Mouse (Mus musculus) neural tube, embryonic 14.5 days (tissue): Measurements from ENCODE around the gene Laptm5. TPM values are rescaled to one million over a fixed set of nuclear protein-coding genes. Genes with fewer than 3 reads are reported as not detected.
A peak's percentile ranks its signal among the peaks of the same experiment; 100 is the strongest.

ENCODE experiments used
- ATAC-seq: fragments of 200-750 bp; cut with Nextera tagmentation; 2 replicates; pipeline ENCODE4 v1.8.0; 2017; ENCODE audit warnings: low read depth, mild to moderate bottlenecking, moderate TSS enrichment, moderate library complexity
- H3K27ac ChIP-seq: fragments of 300-500 bp; sonication (generic); 2 replicates; pipeline ENCODE4 v1.5.1; 2014; ENCODE audit warnings: low read depth, mild to moderate bottlenecking, control low read depth, low read length, moderate library complexity, mixed read lengths
- H3K27me3 ChIP-seq: fragments of 300-500 bp; sonication (generic); 2 replicates; pipeline ENCODE4 v1.6.1; 2014; ENCODE audit warnings: low read length; ENCODE audit not compliant: control insufficient read depth, insufficient read depth
- H3K36me3 ChIP-seq: fragments of 300-500 bp; sonication (generic); 2 replicates; pipeline ENCODE4 v1.6.1; 2014; ENCODE audit warnings: low read length, mixed read lengths; ENCODE audit not compliant: control insufficient read depth, insufficient read depth
- H3K4me1 ChIP-seq: fragments of 300-500 bp; sonication (generic); 2 replicates; pipeline ENCODE4 v1.6.1; 2014; ENCODE audit warnings: low read length; ENCODE audit not compliant: control insufficient read depth, insufficient read depth
- H3K4me2 ChIP-seq: fragments of 300-500 bp; sonication (generic); 2 replicates; pipeline ENCODE4 v1.6.1; 2014; ENCODE audit warnings: mild to moderate bottlenecking, low read depth, low read length, control low read depth
- H3K4me3 ChIP-seq: fragments of 300-500 bp; sonication (generic); 2 replicates; pipeline ENCODE4 v1.5.1; 2014; ENCODE audit warnings: low read depth, low read length, control low read depth, mixed read lengths
- H3K9ac ChIP-seq: fragments of 300-500 bp; sonication (generic); replicated peaks from 2 replicates; pipeline ENCODE4 v1.6.1; 2014; ENCODE audit warnings: low read depth, mild to moderate bottlenecking, control low read depth, low read length, mixed read lengths
- H3K9me3 ChIP-seq: fragments of 300-500 bp; sonication (generic); 2 replicates; pipeline ENCODE4 v1.6.1; 2016; ENCODE audit warnings: low read length; ENCODE audit not compliant: control insufficient read depth
- WGBS: fragments of 180-500 bp; shearing (Covaris S2); extraction: QIAGEN DNeasy Blood & Tissue Kit; methylation state at CpG from one replicate; pipeline ENCODE4 v1.1.7; 2014; 5-methylcytosine and 5-hydroxymethylcytosine counted together
- polyA plus RNA-seq: library from polyadenylated mRNA; unstranded; fragments of >200 nt; fragmentation: Nextera tagmentation; extraction: Ambion mirVana; gene quantifications from 2 replicates; pipeline ENCODE4 v1.2.1, GENCODE M21; 2014

The Laptm5 gene
- polyA plus RNA-seq, 1 experiment from 2014 or later = 21.2 TPM

DNA sequence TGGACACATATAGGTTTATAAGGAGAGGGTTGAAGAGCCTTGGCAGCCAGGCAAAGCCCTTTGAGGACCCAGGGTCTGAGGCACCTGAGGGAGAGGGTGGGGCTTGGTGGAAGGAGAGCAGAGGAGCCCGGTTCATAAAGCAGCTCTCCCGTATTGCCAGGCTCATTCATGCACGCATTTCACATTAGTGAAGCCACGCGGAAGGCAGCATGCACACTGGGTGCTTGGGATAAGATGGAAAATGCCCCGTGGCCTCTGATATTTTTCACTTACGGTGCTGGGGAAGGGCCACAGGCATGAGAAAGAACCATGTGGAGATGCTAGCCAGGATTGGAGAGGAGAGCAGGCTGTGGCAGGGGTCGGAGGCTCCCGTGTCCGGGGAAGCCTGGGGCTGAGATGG lies 44.2 kb downstream of the Laptm5 start:
- Histone ChIP-seq H3K4me1 (no peaks in the 10 kb centered on the region), H3K4me3 (no peak overlapping the region), H3K4me2 (no peak overlapping the region), H3K9me3 (no peaks in the 10 kb centered on the region), H3K9ac (no peak overlapping the region), H3K27me3 (no peaks in the 10 kb centered on the region), H3K36me3 (no peaks in the 10 kb centered on the region), H3K27ac (no peak overlapping the region)
- no peak for ATAC-seq
- 62% methylated on average over 10 of the region's 10 CpGs for WGBS

DNA sequence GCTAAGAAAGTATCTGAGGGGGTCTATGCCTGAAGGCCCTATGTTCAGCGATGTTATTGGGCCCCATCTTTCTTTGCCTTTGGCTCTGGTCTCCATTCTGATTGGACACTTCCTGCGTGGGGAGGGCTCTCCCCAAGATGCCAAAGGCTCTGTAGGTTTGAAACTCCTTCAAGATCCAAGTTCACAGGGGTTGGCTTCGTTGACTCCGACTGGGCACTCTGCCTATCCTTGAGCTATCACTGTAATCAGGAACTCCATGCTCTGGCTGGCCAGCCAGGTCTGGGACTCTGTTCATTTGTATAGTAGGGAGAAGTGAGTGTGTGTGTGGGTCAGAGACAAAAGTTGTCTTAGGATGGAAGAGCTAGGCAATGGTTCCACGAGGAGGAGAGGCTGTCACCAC lies 45.9 kb downstream of the Laptm5 start:
- Histone ChIP-seq H3K4me1 (no peaks in the 10 kb centered on the region), H3K9me3 (no peaks in the 10 kb centered on the region), H3K36me3 (no peaks in the 10 kb centered on the region), H3K4me2 (no peak overlapping the region), H3K4me3 (no peak overlapping the region), H3K27me3 (no peaks in the 10 kb centered on the region), H3K27ac (no peak overlapping the region), H3K9ac (no peak overlapping the region)
- no peak for ATAC-seq
- WGBS = 72% methylated on average over 5 of the region's 5 CpGs

DNA sequence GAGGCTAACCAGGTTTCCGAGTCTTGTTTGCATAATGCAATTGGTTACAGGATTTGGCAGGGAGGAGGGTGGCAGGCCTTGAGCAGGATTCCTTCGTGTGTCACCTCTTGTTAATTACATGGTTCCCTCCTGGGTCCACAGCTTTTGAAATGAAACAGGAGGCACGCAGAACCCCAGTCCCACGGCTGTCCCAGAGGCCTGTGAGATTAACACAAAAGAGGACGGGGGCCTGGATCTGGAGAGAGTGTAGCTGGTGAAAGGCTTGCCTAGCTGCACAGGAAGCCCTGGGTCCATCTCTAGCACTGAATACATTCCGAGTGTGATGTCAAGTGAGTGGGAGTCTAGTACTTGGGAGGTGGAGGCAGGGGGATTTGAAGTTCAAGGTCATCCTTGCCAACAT lies 46.8 kb downstream of the Laptm5 start:
- no peak overlapping the region for H3K4me2 ChIP-seq
- H3K4me3 ChIP-seq = no peak overlapping the region
- no peak overlapping the region for H3K9ac ChIP-seq
- no peaks in the 10 kb centered on the region for H3K36me3 ChIP-seq
- WGBS = 66% methylated on average over 6 of the region's 6 CpGs
- ATAC-seq = no peak
- no peaks in the 10 kb centered on the region for H3K4me1 ChIP-seq
- H3K27me3 ChIP-seq = no peaks in the 10 kb centered on the region
- H3K9me3 ChIP-seq = no peaks in the 10 kb centered on the region
- H3K27ac ChIP-seq = no peak overlapping the region

DNA sequence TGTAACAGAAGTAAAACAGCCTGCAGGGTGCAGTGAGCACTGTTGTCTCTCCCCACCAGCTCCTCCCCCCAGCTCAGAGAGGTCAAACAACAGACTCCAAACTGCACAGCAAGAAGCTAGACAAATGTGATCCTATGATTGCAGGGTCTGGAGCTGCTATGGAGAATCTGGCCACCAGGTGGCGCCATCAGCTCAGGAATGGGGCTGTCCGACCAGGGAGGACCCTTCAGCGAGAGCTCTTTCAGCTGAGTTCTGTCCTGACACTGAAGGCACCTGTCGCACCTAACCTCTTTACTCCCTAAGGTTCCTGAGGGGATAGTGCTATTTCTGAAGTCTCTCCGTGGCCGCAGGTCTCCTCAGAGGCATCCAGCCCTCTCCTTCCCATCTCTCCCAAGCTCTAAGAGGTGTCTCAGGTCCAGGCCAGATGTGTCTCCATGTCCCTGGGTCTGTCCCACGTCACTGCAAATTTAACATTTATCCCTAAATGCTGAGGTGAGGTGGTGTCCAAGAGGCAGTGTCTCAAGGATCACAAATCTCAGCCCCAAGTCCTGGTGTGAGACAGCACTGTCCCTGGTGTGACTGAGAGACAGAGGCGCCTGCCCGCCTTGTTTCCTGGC lies 47.3 kb downstream of the Laptm5 start:
- H3K4me3 ChIP-seq = no peak overlapping the region
- H3K27me3 ChIP-seq = no peaks in the 10 kb centered on the region
- H3K9me3 ChIP-seq = no peaks in the 10 kb centered on the region
- no peaks in the 10 kb centered on the region for H3K4me1 ChIP-seq
- ATAC-seq = peak; percentile 74; the same call in 1 of the 2 replicates
- H3K9ac ChIP-seq = no peak overlapping the region
- no peaks in the 10 kb centered on the region for H3K36me3 ChIP-seq
- 32% methylated on average over 9 of the region's 9 CpGs for WGBS
- H3K4me2 ChIP-seq = no peak overlapping the region
- H3K27ac ChIP-seq = no peak overlapping the region

DNA sequence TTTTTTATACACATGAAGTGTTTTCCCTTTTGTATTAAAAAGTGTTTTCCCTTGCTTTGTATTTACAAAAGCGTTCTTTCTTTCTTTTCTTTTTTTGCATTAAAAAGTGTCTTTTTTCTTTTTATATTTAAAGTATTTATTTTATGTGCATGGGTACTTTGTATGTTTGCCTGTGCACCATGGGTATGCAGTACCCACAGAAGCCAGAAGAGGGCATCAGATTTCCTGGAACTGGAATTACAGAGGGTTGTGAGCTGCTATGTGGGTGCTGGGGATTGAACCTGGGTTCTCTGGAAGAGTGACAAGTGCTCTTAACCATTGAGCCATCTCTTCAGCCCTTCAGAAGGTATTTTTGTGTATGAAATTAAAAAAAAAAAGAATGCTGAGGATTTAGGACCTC lies 58.4 kb downstream of the Laptm5 start:
- Histone ChIP-seq H3K4me3 (no peak overlapping the region), H3K27ac (no peak overlapping the region), H3K27me3 (0 out of 2 replicates have a peak, but pooled peaks cover 3% of the 10 kb centered on the region), H3K4me1 (no peaks in the 10 kb centered on the region), H3K4me2 (no peak overlapping the region), H3K9me3 (no peaks in the 10 kb centered on the region), H3K36me3 (no peaks in the 10 kb centered on the region), H3K9ac (no peak overlapping the region)
- 97% methylated on average over 1 of the region's 1 CpGs for WGBS
- no peak for ATAC-seq

DNA sequence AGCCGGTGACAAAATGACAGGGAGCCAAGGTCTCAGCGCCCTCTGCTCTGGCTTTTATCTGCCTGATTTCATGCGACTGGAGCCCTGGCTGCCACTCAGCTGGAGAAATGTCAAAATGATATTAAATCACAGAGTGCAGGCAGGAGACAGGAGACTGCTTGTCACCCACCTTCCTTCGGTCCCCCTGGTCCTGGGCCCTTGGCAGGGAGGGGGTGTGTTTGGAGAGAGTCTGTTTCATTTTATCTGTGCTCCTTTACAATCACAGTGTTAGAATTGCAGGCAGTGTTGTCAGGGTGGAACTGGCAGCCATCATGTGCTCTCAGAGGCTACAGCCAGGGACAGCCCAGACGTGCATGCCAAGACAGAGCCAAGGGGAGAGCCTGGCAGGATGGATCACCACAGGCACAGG lies 59.5 kb downstream of the Laptm5 start:
- no peaks in the 10 kb centered on the region for H3K36me3 ChIP-seq
- no peak overlapping the region for H3K4me2 ChIP-seq
- no peaks in the 10 kb centered on the region for H3K27me3 ChIP-seq
- no peaks in the 10 kb centered on the region for H3K4me1 ChIP-seq
- no peak overlapping the region; the same call in 1 of the 2 replicates for H3K27ac ChIP-seq
- 67% methylated on average over 5 of the region's 5 CpGs for WGBS
- no peaks in the 10 kb centered on the region for H3K9me3 ChIP-seq
- H3K9ac ChIP-seq = no peak overlapping the region
- H3K4me3 ChIP-seq = no peak overlapping the region
- ATAC-seq = no peak

DNA sequence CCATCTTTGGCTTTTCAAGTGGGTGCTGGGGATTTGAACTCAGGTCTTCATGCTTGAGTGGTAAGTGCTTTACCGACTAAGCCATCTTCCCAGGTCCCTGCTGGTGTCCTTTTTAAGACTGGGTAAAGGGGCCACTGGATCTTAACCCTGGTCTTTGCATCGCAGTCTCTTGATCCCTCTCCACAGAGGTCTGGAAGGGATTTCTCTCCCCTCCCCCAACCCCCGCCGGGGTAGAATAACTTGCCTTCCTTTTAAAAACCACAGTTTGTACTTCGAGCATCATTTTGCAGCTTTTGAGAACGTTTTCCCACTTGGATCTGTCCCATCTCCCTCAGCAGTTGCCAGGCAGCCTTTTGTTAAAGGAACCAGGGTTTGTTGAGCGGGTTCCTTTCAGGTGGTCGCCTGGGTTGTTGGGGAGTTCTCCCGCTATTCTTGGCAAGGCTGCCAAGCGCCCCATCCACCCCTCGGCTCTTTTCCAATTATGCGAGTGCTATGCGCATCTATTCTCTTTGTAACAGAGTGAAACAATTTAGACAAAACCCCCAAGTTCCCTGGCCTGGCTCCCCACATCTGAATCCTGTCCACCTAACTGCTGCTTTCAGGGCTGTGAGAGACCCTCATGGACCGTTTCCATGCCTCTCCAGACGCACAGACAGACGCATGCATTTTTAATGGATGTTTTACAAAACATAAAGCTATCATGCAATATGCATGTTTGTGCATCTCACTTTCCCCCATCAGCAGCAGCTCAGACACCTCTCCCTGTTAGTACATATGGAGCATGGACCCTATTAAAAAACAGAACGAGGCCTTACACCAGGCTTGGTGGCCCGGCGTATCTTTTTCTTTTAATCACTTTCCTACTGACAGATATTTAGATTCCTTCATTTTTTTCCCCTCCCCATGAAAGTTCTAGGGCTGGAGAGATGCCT lies 60.7 kb downstream of the Laptm5 start:
- Histone ChIP-seq H3K4me3 (no peak overlapping the region), H3K36me3 (no peaks in the 10 kb centered on the region), H3K27ac (peak overlapping the region; percentile 23), H3K9me3 (no peaks in the 10 kb centered on the region), H3K27me3 (no peaks in the 10 kb centered on the region), H3K4me1 (no peaks in the 10 kb centered on the region), H3K4me2 (no peak overlapping the region), H3K9ac (no peak overlapping the region)
- 46% methylated on average over 19 of the region's 19 CpGs for WGBS
- ATAC-seq = peak; percentile 44; the same call in 1 of the 2 replicates

DNA sequence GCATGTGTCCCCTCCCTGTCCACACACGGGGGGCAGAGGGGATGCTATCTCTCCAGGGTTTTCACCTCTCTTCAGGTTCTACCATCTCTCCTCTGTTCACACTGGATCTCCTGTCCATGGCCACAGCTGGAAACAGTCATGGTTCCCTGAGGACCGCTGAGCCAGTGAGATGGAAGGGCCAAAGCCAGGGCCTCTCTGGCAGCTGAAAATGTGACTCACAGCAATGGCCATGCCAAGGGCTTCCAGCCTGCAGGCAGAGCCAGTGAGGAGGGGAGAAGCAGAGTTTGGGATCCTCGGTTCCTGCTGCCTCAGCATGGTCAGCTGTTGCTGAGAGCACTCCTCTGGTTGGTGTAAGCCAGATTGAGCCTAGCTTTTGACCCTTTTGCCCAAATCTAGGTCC lies 66.1 kb downstream of the Laptm5 start:
- Histone ChIP-seq H3K4me1 (no peaks in the 10 kb centered on the region), H3K27me3 (no peaks in the 10 kb centered on the region), H3K4me3 (no peak overlapping the region), H3K27ac (no peak overlapping the region), H3K9ac (no peak overlapping the region), H3K4me2 (no peak overlapping the region), H3K9me3 (no peaks in the 10 kb centered on the region), H3K36me3 (no peaks in the 10 kb centered on the region)
- WGBS = 82% methylated on average over 3 of the region's 3 CpGs
- ATAC-seq = no peak
